Mouse (Mus musculus): ENCODE data around the gene Syngr1. TPM values are rescaled to one million over a fixed set of nuclear protein-coding genes. Genes with fewer than 3 reads are reported as not detected.

Gene Syngr1
- total and polyA plus RNA-seq, 3 experiments: 105 to 115 TPM; not detected in 1

- TF ChIP-seq ZC3H11A (IDR thresholded peaks at IDR 0.05; ENCODE audit: low read depth, low read length): no peak
- TF ChIP-seq CHD1 (IDR thresholded peaks at IDR 0.05; ENCODE audit: low read depth, low read length): no peak
- no peaks in the 10 kb centered on the region for H3K27me3 ChIP-seq (ENCODE audit: control insufficient read depth in 1 of 2, insufficient read depth in 2 of 2, low read length in 2 of 2)
- DNase-seq (ENCODE audit: low read depth, low spot score): no peak
- no peak overlapping the region for H3K9ac ChIP-seq (ENCODE audit: control insufficient read depth, low read depth, low read length, poor library complexity, severe bottlenecking)
- no peak overlapping the region for H3K4me3 ChIP-seq (ENCODE audit: control insufficient read depth in 1 of 2, insufficient read depth in 1 of 2, low read depth in 2 of 2, low read length in 2 of 2)
- H3K36me3 ChIP-seq (ENCODE audit: control insufficient read depth in 1 of 2, insufficient read depth in 2 of 2, low read length in 2 of 2): no peaks in the 10 kb centered on the region; a peak in 1 of 4 replicates
- no peaks in the 10 kb centered on the region for H3K9me3 ChIP-seq (replicated peaks; ENCODE audit: insufficient read depth, low read length)
- H3K79me2 ChIP-seq (ENCODE audit: control insufficient read depth, insufficient read depth, low read length, poor library complexity): no peaks in the 10 kb centered on the region
- H3K4me1 ChIP-seq (ENCODE audit: control insufficient read depth in 1 of 2, insufficient read depth in 2 of 2, low read length in 2 of 2): no peaks in the 10 kb centered on the region
- H3K27ac ChIP-seq (ENCODE audit: control insufficient read depth, low read depth, low read length): no peak overlapping the region
Observed at GRCm38 (mm10) chr15:80163716-80164115, 72.6 kb downstream of the Syngr1 start.

- H3K27me3 ChIP-seq (ENCODE audit: control insufficient read depth in 1 of 2, insufficient read depth in 2 of 2, low read length in 2 of 2): no peaks in the 10 kb centered on the region
- H3K9me3 ChIP-seq (replicated peaks; ENCODE audit: insufficient read depth, low read length): no peaks in the 10 kb centered on the region
- TF ChIP-seq TCF12 (IDR thresholded peaks at IDR 0.05; ENCODE audit: low read depth, low read length): no peak
- TF ChIP-seq POLR2A (IDR thresholded peaks at IDR 0.05; ENCODE audit: control insufficient read depth in 1 of 2, insufficient read depth in 1 of 2, low read depth in 1 of 2, low read length in 2 of 2, poor library complexity in 1 of 2): no peak
- no peak for TF ChIP-seq MEF2A (IDR thresholded peaks at IDR 0.05; ENCODE audit: extremely low read depth, insufficient replicate concordance, low read depth, low read length, poor library complexity, severe bottlenecking)
- TF ChIP-seq ETS1 (IDR thresholded peaks at IDR 0.05; ENCODE audit: low read depth, low read length): no peak
- TF ChIP-seq RCOR1 (IDR thresholded peaks at IDR 0.05; ENCODE audit: low read depth, low read length): no peak
- TF ChIP-seq E2F4 (IDR thresholded peaks at IDR 0.05; ENCODE audit: borderline replicate concordance, low read depth, low read length): no peak
- TF ChIP-seq SIN3A (IDR thresholded peaks at IDR 0.05; ENCODE audit: low read length): no peak
- TF ChIP-seq TBP (IDR thresholded peaks at IDR 0.05; ENCODE audit: low read depth, low read length): no peak
- TF ChIP-seq CHD2 (IDR thresholded peaks at IDR 0.05; ENCODE audit: low read length): no peak
- no peak for TF ChIP-seq NELFE (IDR thresholded peaks at IDR 0.05; ENCODE audit: low read depth, low read length)
- TF ChIP-seq JUND (IDR thresholded peaks at IDR 0.05; ENCODE audit: low read depth, low read length): no peak
- TF ChIP-seq BHLHE40 (IDR thresholded peaks at IDR 0.05; ENCODE audit: borderline replicate concordance, low read depth, low read length): no peak
- no peak for TF ChIP-seq MAFK (IDR thresholded peaks at IDR 0.05; ENCODE audit: borderline replicate concordance, low read depth, low read length)
- no peak for DNase-seq (ENCODE audit: low read depth, low spot score)
- no peak overlapping the region for H3K4me3 ChIP-seq (ENCODE audit: control insufficient read depth in 1 of 2, insufficient read depth in 1 of 2, low read depth in 2 of 2, low read length in 2 of 2)
- no peaks in the 10 kb centered on the region for H3K4me1 ChIP-seq (ENCODE audit: control insufficient read depth in 1 of 2, insufficient read depth in 2 of 2, low read length in 2 of 2)
- H3K36me3 ChIP-seq (ENCODE audit: control insufficient read depth in 1 of 2, insufficient read depth in 2 of 2, low read length in 2 of 2): no peaks in the 10 kb centered on the region; a peak in 1 of 4 replicates
- H3K27ac ChIP-seq (ENCODE audit: control insufficient read depth, low read depth, low read length): no peak overlapping the region
- H3K79me2 ChIP-seq (ENCODE audit: control insufficient read depth, insufficient read depth, low read length, poor library complexity): no peaks in the 10 kb centered on the region
- no peak overlapping the region for H3K9ac ChIP-seq (ENCODE audit: control insufficient read depth, low read depth, low read length, poor library complexity, severe bottlenecking)
Observed at GRCm38 (mm10) chr15:80165396-80165795, 74.3 kb downstream of the Syngr1 start.

Other genes starting within 250 kb of the Syngr1 start
- gene Apobec3, start 199.7 kb upstream of the Syngr1 start, total RNA-seq (2012; rRNA removed): 17.2 and 22.2 TPM in 2 replicates
- 10 to 100 TPM in 1 of 2 experiments, not detected in 1; 38.6 TPM for gene Apobec3, start 199.7 kb upstream of the Syngr1 start, polyA plus RNA-seq (2012; ENCODE audit: insufficient read depth in 1 of 2, insufficient read length in 2 of 2, low read depth in 1 of 2, low replicate concordance in 2 of 2, missing spikeins in 1 of 2)
- 2.9 and 3.7 TPM in 2 replicates for gene Cbx7, start 120.2 kb upstream of the Syngr1 start, total RNA-seq (2012; rRNA removed)
- 10 to 100 TPM in 1 of 2 experiments, not detected in 1; 11.1 TPM for gene Cbx7, start 120.2 kb upstream of the Syngr1 start, polyA plus RNA-seq (2012; ENCODE audit: insufficient read depth in 1 of 2, insufficient read length in 2 of 2, low read depth in 1 of 2, low replicate concordance in 2 of 2, missing spikeins in 1 of 2)
- 0.23 and 0.26 TPM in 2 replicates for gene Pdgfb, start 76.4 kb upstream of the Syngr1 start, total RNA-seq (2012; rRNA removed)
- gene Pdgfb, start 76.4 kb upstream of the Syngr1 start, polyA plus RNA-seq (2012; ENCODE audit: insufficient read depth in 1 of 2, insufficient read length in 2 of 2, low read depth in 1 of 2, low replicate concordance in 2 of 2, missing spikeins in 1 of 2): under 1 TPM in 1 of 2 experiments, not detected in 1; 0.72 TPM
- 1,686 and 1,722 TPM in 2 replicates for gene Rpl3, start 534 bp downstream of the Syngr1 start, total RNA-seq (2012; rRNA removed)
- gene Rpl3, start 534 bp downstream of the Syngr1 start, polyA plus RNA-seq (2012; ENCODE audit: insufficient read depth in 1 of 2, insufficient read length in 2 of 2, low read depth in 1 of 2, low replicate concordance in 2 of 2, missing spikeins in 1 of 2): 1,000 to 10,000 TPM in 1 of 2 experiments, 100 to 1,000 TPM in 1; 543 to 1,096 TPM
- gene Tab1, start 41.8 kb downstream of the Syngr1 start, total RNA-seq (2012; rRNA removed): 18.2 and 23.3 TPM in 2 replicates
- gene Tab1, start 41.8 kb downstream of the Syngr1 start, polyA plus RNA-seq (2012; ENCODE audit: insufficient read depth in 1 of 2, insufficient read length in 2 of 2, low read depth in 1 of 2, low replicate concordance in 2 of 2, missing spikeins in 1 of 2): 10 to 100 TPM in 1 of 2 experiments, not detected in 1; 31.1 TPM
- not detected in 2 replicates for gene Mgat3, start 82.4 kb downstream of the Syngr1 start, total RNA-seq (2012; rRNA removed)
- gene Mgat3, start 82.4 kb downstream of the Syngr1 start, polyA plus RNA-seq (2012; ENCODE audit: insufficient read depth in 1 of 2, insufficient read length in 2 of 2, low read depth in 1 of 2, low replicate concordance in 2 of 2, missing spikeins in 1 of 2): not detected
- gene Mief1, start 142.7 kb downstream of the Syngr1 start, total RNA-seq (2012; rRNA removed): 35.4 and 41.5 TPM in 2 replicates
- 10 to 100 TPM in 1 of 2 experiments, not detected in 1; 34.6 TPM for gene Mief1, start 142.7 kb downstream of the Syngr1 start, polyA plus RNA-seq (2012; ENCODE audit: insufficient read depth in 1 of 2, insufficient read length in 2 of 2, low read depth in 1 of 2, low replicate concordance in 2 of 2, missing spikeins in 1 of 2)
- gene AC140267.1, start 144.5 kb downstream of the Syngr1 start, total RNA-seq (2012; rRNA removed): not detected in 2 replicates
- 1 to 10 TPM in 1 of 2 experiments, not detected in 1; 1.9 TPM for gene AC140267.1, start 144.5 kb downstream of the Syngr1 start, polyA plus RNA-seq (2012; ENCODE audit: insufficient read depth in 1 of 2, insufficient read length in 2 of 2, low read depth in 1 of 2, low replicate concordance in 2 of 2, missing spikeins in 1 of 2)
- 351 and 459 TPM in 2 replicates for gene Atf4, start 163.8 kb downstream of the Syngr1 start, total RNA-seq (2012; rRNA removed)
- gene Atf4, start 163.8 kb downstream of the Syngr1 start, polyA plus RNA-seq (2012; ENCODE audit: insufficient read depth in 1 of 2, insufficient read length in 2 of 2, low read depth in 1 of 2, low replicate concordance in 2 of 2, missing spikeins in 1 of 2): 100 to 1,000 TPM in 1 of 2 experiments, 10 to 100 TPM in 1; 85.1 to 444 TPM
- gene Rps19bp1, start 173.0 kb downstream of the Syngr1 start, total RNA-seq (2012; rRNA removed): 59.7 and 78.9 TPM in 2 replicates
- 100 to 1,000 TPM in 1 of 2 experiments, not detected in 1; 155 TPM for gene Rps19bp1, start 173.0 kb downstream of the Syngr1 start, polyA plus RNA-seq (2012; ENCODE audit: insufficient read depth in 1 of 2, insufficient read length in 2 of 2, low read depth in 1 of 2, low replicate concordance in 2 of 2, missing spikeins in 1 of 2)
- not detected in 2 replicates for gene Cacna1i, start 195.9 kb downstream of the Syngr1 start, total RNA-seq (2012; rRNA removed)
- not detected for gene Cacna1i, start 195.9 kb downstream of the Syngr1 start, polyA plus RNA-seq (2012; ENCODE audit: insufficient read depth in 1 of 2, insufficient read length in 2 of 2, low read depth in 1 of 2, low replicate concordance in 2 of 2, missing spikeins in 1 of 2)

All from MEL (cell line).